ENCODE assay signal across 16 mouse cellular contexts in the genomic region with DNA sequence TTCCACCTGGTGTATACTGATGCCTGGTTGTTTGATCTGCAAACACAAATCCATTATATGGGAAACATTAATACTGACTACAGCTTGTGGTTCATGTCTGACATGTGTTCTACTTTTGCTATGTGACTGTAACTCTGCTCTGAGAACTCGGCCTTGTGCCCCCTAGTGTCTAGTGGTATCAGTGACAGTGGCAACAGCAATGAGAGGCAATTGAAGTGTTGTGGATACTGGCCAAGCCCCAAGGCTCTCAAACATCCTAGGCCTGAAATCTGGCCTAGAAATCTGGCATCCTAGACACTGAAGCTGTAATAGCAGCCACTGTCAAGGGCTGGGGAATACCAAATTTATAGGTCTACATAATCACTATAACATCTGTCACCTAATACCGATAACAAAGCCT. TPM values are rescaled to one million over a fixed set of nuclear protein-coding genes. Genes with fewer than 3 reads are reported as not detected.
DNase-seq lines count a peak whose midpoint lies in the region; ATAC-seq and TF ChIP-seq lines count a peak whose summit lies in the region.
"Had no signal": no experiment of that assay in that cellular context is flagged by ENCODE, and none has a peak within 500 bp of the region (broad histone marks: within the 10 kb centered on the region; RNA-seq: fewer than 3 reads in every experiment).

No protein-coding gene starts in this region.

- in situ Hi-C loops in CH12.LX (cut with MboI; ENCODE audit: low pct_ligation_motif_present, low pct_unique_long_range_greater_than_20kb, low sequenced_read_pairs) = no loop called here

- H3K4me3 ChIP-seq in layer of hippocampus, adult 2 months = no peak overlapping the region
- no peak overlapping the region for H3K4me3 ChIP-seq in CH12.LX (replicated peaks in 1 of 3; ENCODE audit: low read depth in 2 of 3, low read length in 2 of 3, poor library complexity in 1 of 3)
- H3K4me3 ChIP-seq in MEL (ENCODE audit: control insufficient read depth in 1 of 2, insufficient read depth in 1 of 2, low read depth in 2 of 2, low read length in 2 of 2) = no peak overlapping the region
- H3K4me3 ChIP-seq: embryonic facial prominence, embryonic 15.5 days; liver, embryonic 13.5 days; midbrain, embryonic 13.5 days; neural tube, embryonic 15.5 days had no signal

- TF ChIP-seq RAD21 in CH12.LX (IDR thresholded peaks at IDR 0.05; ENCODE audit: low read depth, low read length) (no peak; the same call in 1 of the 2 replicates), MEL (IDR thresholded peaks at IDR 0.05; ENCODE audit: low read depth, low read length) (peak; percentile 43)

- no peak overlapping the region for H3K9ac ChIP-seq in CH12.LX (ENCODE audit: insufficient read depth, low read depth)
- no peak overlapping the region for H3K9ac ChIP-seq in MEL (ENCODE audit: control insufficient read depth, low read depth, low read length, poor library complexity, severe bottlenecking)
- H3K9ac ChIP-seq: embryonic facial prominence, embryonic 15.5 days; liver, embryonic 13.5 days; midbrain, embryonic 13.5 days; neural tube, embryonic 15.5 days had no signal

- H3K9me3 ChIP-seq in CH12.LX (replicated peaks; ENCODE audit: low read length) (no peaks in the 10 kb centered on the region), MEL (replicated peaks; ENCODE audit: insufficient read depth, low read length) (no peaks in the 10 kb centered on the region)
- H3K9me3 ChIP-seq: embryonic facial prominence, embryonic 15.5 days; liver, embryonic 13.5 days; midbrain, embryonic 13.5 days; neural tube, embryonic 15.5 days had no signal

- ATAC-seq in erythroid progenitor cell, adult 5-6 weeks (replicated peaks; ENCODE audit: low FRiP score, poor library complexity, severe bottlenecking) = 0 out of 2 replicates have a peak, but pooled peaks have one; percentile 53
- ATAC-seq: midbrain, embryonic 13.5 days had no signal

- no peak for TF ChIP-seq EP300 in CH12.LX (IDR thresholded peaks at IDR 0.05; ENCODE audit: low read length)
- TF ChIP-seq EP300 in MEL (IDR thresholded peaks at IDR 0.05; ENCODE audit: low read depth in 1 of 2, low read length in 2 of 2) = no peak

- DNase-seq in layer of hippocampus, adult 2 months (ENCODE audit: low spot score in 2 of 2) = no peak
- DNase-seq in layer of hippocampus, adult 18-20 months (ENCODE audit: low spot score in 2 of 2) = no peak
- DNase-seq in CH12.LX (ENCODE audit: extremely low read depth) (peak; percentile 30), MEL (ENCODE audit: low read depth, low spot score) (peak; percentile 80)
- no peak for DNase-seq in gastrocnemius, adult 8-10 months (ENCODE audit: low spot score in 2 of 2)
- no peak for DNase-seq in Muller cell, postnatal 12 days (ENCODE audit: inconsistent ontology term)
- no peak for DNase-seq in kidney, adult 8-10 months
- DNase-seq: liver, embryonic 13.5 days had no signal

- H3K27ac ChIP-seq in layer of hippocampus, adult 2 months = no peak overlapping the region
- no peak overlapping the region for H3K27ac ChIP-seq in CH12.LX (ENCODE audit: insufficient read depth, low read depth)
- no peak overlapping the region for H3K27ac ChIP-seq in MEL (ENCODE audit: control insufficient read depth, low read depth, low read length)
- H3K27ac ChIP-seq: embryonic facial prominence, embryonic 15.5 days; liver, embryonic 13.5 days; midbrain, embryonic 13.5 days; neural tube, embryonic 15.5 days had no signal

- H3K4me2 ChIP-seq in CH12.LX (ENCODE audit: insufficient read depth, low read depth, poor library complexity, severe bottlenecking) = no peak overlapping the region
- H3K4me2 ChIP-seq: embryonic facial prominence, embryonic 15.5 days; liver, embryonic 13.5 days; midbrain, embryonic 13.5 days; neural tube, embryonic 15.5 days had no signal

- dilution Hi-C loops in CH12.LX (cut with MboI; ENCODE audit: extremely low pct_ligation_motif_present, extremely low pct_unique_long_range_greater_than_20kb, low sequenced_read_pairs) = no loop called here

- H3K36me3 ChIP-seq in CH12.LX (replicated peaks in 1 of 2; ENCODE audit: control insufficient read depth in 1 of 2, insufficient read depth in 1 of 2, low read length in 1 of 2) (no peaks in the 10 kb centered on the region), MEL (ENCODE audit: control insufficient read depth in 1 of 2, insufficient read depth in 2 of 2, low read length in 2 of 2) (peaks cover 0 to 3% of the 10 kb centered on the region in 2 experiments; a peak in 2 of 4 replicates)
- H3K36me3 ChIP-seq: embryonic facial prominence, embryonic 15.5 days; liver, embryonic 13.5 days; midbrain, embryonic 13.5 days; neural tube, embryonic 15.5 days had no signal

- H3K4me1 ChIP-seq in CH12.LX (ENCODE audit: control insufficient read depth in 1 of 2, insufficient read depth in 2 of 2) (no peaks in the 10 kb centered on the region), MEL (ENCODE audit: control insufficient read depth in 1 of 2, insufficient read depth in 2 of 2, low read length in 2 of 2) (peaks cover 2 to 6% of the 10 kb centered on the region in 2 experiments)
- H3K4me1 ChIP-seq: embryonic facial prominence, embryonic 15.5 days; liver, embryonic 13.5 days; midbrain, embryonic 13.5 days; neural tube, embryonic 15.5 days had no signal

- peak; percentile 49 for TF ChIP-seq CTCF in layer of hippocampus, adult 2 months (conservative IDR thresholded peaks at IDR 0.05)
- TF ChIP-seq CTCF in CH12.LX (conservative IDR thresholded peaks at IDR 0.05 in 1 of 2, IDR thresholded peaks at IDR 0.05 in 1 of 2; ENCODE audit: low read depth in 2 of 2, low read length in 2 of 2) (peak in 1 of 2 experiments; percentile 57; a peak in 2 of 4 replicates), MEL (IDR thresholded peaks at IDR 0.05 in 2 of 3, conservative IDR thresholded peaks at IDR 0.05 in 1 of 3; ENCODE audit: control insufficient read depth in 1 of 3, insufficient read depth in 1 of 3, low read depth in 2 of 3, low read length in 3 of 3, poor library complexity in 1 of 3, severe bottlenecking in 1 of 3) (peak; percentile 83 to 86 (median 84))

- H3K79me2 ChIP-seq in CH12.LX (replicated peaks; ENCODE audit: control insufficient read depth, extremely low read depth, insufficient read depth, poor library complexity, severe bottlenecking) = no peaks in the 10 kb centered on the region
- no peaks in the 10 kb centered on the region for H3K79me2 ChIP-seq in MEL (ENCODE audit: control insufficient read depth, insufficient read depth, low read length, poor library complexity)

- peaks cover 1% of the 10 kb centered on the region for H3K27me3 ChIP-seq in CH12.LX (replicated peaks)
- no peaks in the 10 kb centered on the region; a peak in 1 of 4 replicates for H3K27me3 ChIP-seq in MEL (ENCODE audit: control insufficient read depth in 1 of 2, insufficient read depth in 2 of 2, low read length in 2 of 2)
- H3K27me3 ChIP-seq: embryonic facial prominence, embryonic 15.5 days; liver, embryonic 13.5 days; midbrain, embryonic 13.5 days; neural tube, embryonic 15.5 days had no signal

- no peak for TF ChIP-seq POLR2A in CH12.LX (IDR thresholded peaks at IDR 0.05; ENCODE audit: low read depth, low read length)
- no peak for TF ChIP-seq POLR2A in MEL (IDR thresholded peaks at IDR 0.05; ENCODE audit: control insufficient read depth in 1 of 2, insufficient read depth in 1 of 2, low read depth in 1 of 2, low read length in 2 of 2, poor library complexity in 1 of 2)

TF ChIP-seq in CH12.LX, 34 proteins besides CTCF, POLR2A, EP300 and RAD21:
- TF ChIP-seq SMC3 (IDR thresholded peaks at IDR 0.05; ENCODE audit: low read depth, low read length) (peak; percentile 24), GABPA (IDR thresholded peaks at IDR 0.05; ENCODE audit: insufficient replicate concordance, low read depth, low read length) (no peak)

TF ChIP-seq in MEL, 35 proteins besides CTCF, POLR2A, EP300 and RAD21 (continues in another document):
- TF ChIP-seq USF1 (IDR thresholded peaks at IDR 0.05; ENCODE audit: low read depth, low read length) (no peak), NELFE (IDR thresholded peaks at IDR 0.05; ENCODE audit: low read depth, low read length) (no peak), SMC3 (IDR thresholded peaks at IDR 0.05; ENCODE audit: low read depth, low read length) (peak; percentile 72)

RNA-seq across cellular contexts. Expression of gene Rnf212, which starts 30.9 kb away (rescaled TPM):
- total RNA-seq in layer of hippocampus, adult 2 months (2021) = not detected
- not detected for total RNA-seq in layer of hippocampus, adult 18-20 months (2021)
- total RNA-seq in CH12.LX (2012; rRNA removed) (not detected in 2 replicates), CH12.LX (2014; rRNA removed) (not detected in 2 replicates), MEL (2012; rRNA removed) (0.58 TPM in 1 of 2 replicates, not detected in the other)
- polyA plus RNA-seq in CH12.LX (2012; ENCODE audit: insufficient read length, low read depth) (not detected in 2 replicates), MEL (2012; ENCODE audit: insufficient read depth in 1 of 2, insufficient read length in 2 of 2, low read depth in 1 of 2, low replicate concordance in 2 of 2, missing spikeins in 1 of 2) (under 1 TPM in 1 of 2 experiments, not detected in 1; 0.46 TPM)
- 7.1 and 9.7 TPM in 2 replicates for total RNA-seq in erythroid progenitor cell, adult 5-6 weeks (2015; ENCODE audit: low replicate concordance)
- total RNA-seq in erythroid progenitor cell, adult 5-6 weeks (2017; ENCODE audit: low replicate concordance) = 13.5 and 16.0 TPM in 2 replicates
- total RNA-seq in gastrocnemius, adult 8-10 months (2022) = not detected
- total RNA-seq: layer of hippocampus, postnatal 25 days had no signal
- polyA plus RNA-seq: embryonic facial prominence, embryonic 15.5 days; heart, embryonic 16.5 days; intestine, embryonic 14.5 days; midbrain, embryonic 13.5 days; neural tube, embryonic 15.5 days; thymus, postnatal 0 days had no signal

RNA-seq across cellular contexts. Expression of gene Tmed11, which starts 51.3 kb away (rescaled TPM):
- total RNA-seq in layer of hippocampus, adult 2 months (2021) = not detected
- total RNA-seq in layer of hippocampus, adult 18-20 months (2021) = not detected
- total RNA-seq in CH12.LX (2012; rRNA removed) (not detected in 2 replicates), CH12.LX (2014; rRNA removed) (not detected in 2 replicates), MEL (2012; rRNA removed) (not detected in 2 replicates)
- polyA plus RNA-seq in CH12.LX (2012; ENCODE audit: insufficient read length, low read depth) (not detected in 2 replicates), MEL (2012; ENCODE audit: insufficient read depth in 1 of 2, insufficient read length in 2 of 2, low read depth in 1 of 2, low replicate concordance in 2 of 2, missing spikeins in 1 of 2) (not detected)
- total RNA-seq in erythroid progenitor cell, adult 5-6 weeks (2015; ENCODE audit: low replicate concordance) = not detected in 2 replicates
- total RNA-seq in erythroid progenitor cell, adult 5-6 weeks (2017; ENCODE audit: low replicate concordance) = not detected in 2 replicates
- not detected for total RNA-seq in gastrocnemius, adult 8-10 months (2022)
- total RNA-seq: layer of hippocampus, postnatal 25 days had no signal
- polyA plus RNA-seq: embryonic facial prominence, embryonic 15.5 days; heart, embryonic 16.5 days; intestine, embryonic 14.5 days; liver, embryonic 13.5 days; midbrain, embryonic 13.5 days; neural tube, embryonic 15.5 days; thymus, postnatal 0 days had no signal

RNA-seq across cellular contexts. Expression of gene Fgfrl1, which starts 51.7 kb away (rescaled TPM):
- total RNA-seq in layer of hippocampus, adult 2 months (2021) = 10 to 100 TPM; 21.3 to 22.4 TPM
- total RNA-seq in layer of hippocampus, adult 18-20 months (2021) = 10 to 100 TPM; 21.9 to 23.3 TPM
- total RNA-seq in CH12.LX (2012; rRNA removed) = 0.55 and 0.64 TPM in 2 replicates
- 0.17 TPM in 1 of 2 replicates, not detected in the other for total RNA-seq in CH12.LX (2014; rRNA removed)
- polyA plus RNA-seq in CH12.LX (2012; ENCODE audit: insufficient read length, low read depth) = 0.26 and 0.64 TPM in 2 replicates
- 13.1 and 16.0 TPM in 2 replicates for total RNA-seq in MEL (2012; rRNA removed)
- polyA plus RNA-seq in MEL (2012; ENCODE audit: insufficient read depth in 1 of 2, insufficient read length in 2 of 2, low read depth in 1 of 2, low replicate concordance in 2 of 2, missing spikeins in 1 of 2) = 10 to 100 TPM in 1 of 2 experiments, not detected in 1; 27.3 TPM
- total RNA-seq in erythroid progenitor cell, adult 5-6 weeks (2015; ENCODE audit: low replicate concordance) = 22.2 and 28.8 TPM in 2 replicates
- total RNA-seq in erythroid progenitor cell, adult 5-6 weeks (2017; ENCODE audit: low replicate concordance) = 21.5 and 23.2 TPM in 2 replicates
- 10 to 100 TPM; 23.6 to 25.6 (median 24.4) TPM for total RNA-seq in gastrocnemius, adult 8-10 months (2022)

Comparison
In these comparisons a context has a peak if more than half of its experiments do, and no peak if none do; other contexts are left out.
1. DNase-seq: peak in CH12.LX (single experiment) and MEL (single experiment); none in layer of hippocampus, adult 2 months (0 of 2), layer of hippocampus, adult 18-20 months (0 of 2), gastrocnemius, adult 8-10 months (0 of 2), Muller cell, postnatal 12 days (single experiment) and kidney, adult 8-10 months (0 of 2).